Mouse (Mus musculus): Measurements from ENCODE around the gene Rapgef4. TPM values are rescaled to one million over a fixed set of nuclear protein-coding genes. Genes with fewer than 3 reads are reported as not detected.
A peak's percentile ranks its signal among the peaks of the same experiment; 100 is the strongest.

Gene Rapgef4
- polyA plus RNA-seq (2015; fragmentation: Nextera tagmentation; extraction: Ambion mirVana): 3.6 and 4.2 TPM in 2 replicates

GRCm38 (mm10) chr2:71980771-71981342 is at the start of gene Rapgef4:
Gene Rapgef4, plus strand, starts transcription at chr2:71981240.
- Histone ChIP-seq H3K27me3 (replicated peaks) (peaks cover 22% of the 10 kb centered on the region), H3K4me1 (peaks cover 10% of the 10 kb centered on the region; the same call in 1 of the 2 replicates), H3K4me3 (peak within 1 kb of the TSS; percentile 73), H3K9ac (peak within 1 kb of the TSS; percentile 83), H3K27ac (replicated peaks) (no peak within 1 kb of the TSS), H3K9me3 (no peaks in the 10 kb centered on the region; the same call in 1 of the 2 replicates), H3K4me2 (peak within 1 kb of the TSS; percentile 98), H3K36me3 (no peaks in the 10 kb centered on the region)
- no peak for ATAC-seq (ENCODE audit: extremely low read depth, insufficient number of reproducible peaks, low FRiP score, low TSS enrichment)
- WGBS: 1% methylated on average over 24 of the region's 52 CpGs

- H3K27ac ChIP-seq (replicated peaks): no peak overlapping the region
- H3K9me3 ChIP-seq: no peaks in the 10 kb centered on the region
- H3K27me3 ChIP-seq (replicated peaks): no peaks in the 10 kb centered on the region
- no peaks in the 10 kb centered on the region for H3K36me3 ChIP-seq
- no peak overlapping the region for H3K9ac ChIP-seq
- WGBS: 79% methylated on average over 8 of the region's 8 CpGs
- H3K4me1 ChIP-seq: peaks cover 19% of the 10 kb centered on the region
- no peak overlapping the region for H3K4me2 ChIP-seq
- no peak for ATAC-seq (ENCODE audit: extremely low read depth, insufficient number of reproducible peaks, low FRiP score, low TSS enrichment)
- H3K4me3 ChIP-seq: no peak overlapping the region
Observed at GRCm38 (mm10) chr2:71934046-71934445, 47.0 kb upstream of the Rapgef4 start.

GRCm38 (mm10) chr2:71936711-71937110 is 44.3 kb upstream of the Rapgef4 start:
- no peaks in the 10 kb centered on the region for H3K27me3 ChIP-seq (replicated peaks)
- no peaks in the 10 kb centered on the region for H3K36me3 ChIP-seq
- no peak overlapping the region for H3K27ac ChIP-seq (replicated peaks)
- ATAC-seq (ENCODE audit: extremely low read depth, insufficient number of reproducible peaks, low FRiP score, low TSS enrichment): no peak
- no peak overlapping the region for H3K4me3 ChIP-seq
- no peaks in the 10 kb centered on the region for H3K9me3 ChIP-seq
- 86% methylated on average over 1 of the region's 1 CpGs for WGBS
- H3K4me1 ChIP-seq: peaks cover 25% of the 10 kb centered on the region
- no peak overlapping the region for H3K4me2 ChIP-seq
- no peak overlapping the region for H3K9ac ChIP-seq

- no peaks in the 10 kb centered on the region for H3K36me3 ChIP-seq
- no peaks in the 10 kb centered on the region for H3K9me3 ChIP-seq
- no peak overlapping the region for H3K4me3 ChIP-seq
- no peak overlapping the region for H3K4me2 ChIP-seq
- H3K27me3 ChIP-seq (replicated peaks): no peaks in the 10 kb centered on the region
- no peak overlapping the region for H3K27ac ChIP-seq (replicated peaks)
- 83% methylated on average over 3 of the region's 3 CpGs for WGBS
- H3K4me1 ChIP-seq: peaks cover 21% of the 10 kb centered on the region
- H3K9ac ChIP-seq: no peak overlapping the region
- ATAC-seq (ENCODE audit: extremely low read depth, insufficient number of reproducible peaks, low FRiP score, low TSS enrichment): no peak
Observed at GRCm38 (mm10) chr2:71937649-71938308, 43.3 kb upstream of the Rapgef4 start.

- Histone ChIP-seq H3K36me3 (no peaks in the 10 kb centered on the region), H3K9ac (no peak overlapping the region), H3K9me3 (no peaks in the 10 kb centered on the region), H3K4me1 (peaks cover 19% of the 10 kb centered on the region), H3K4me3 (no peak overlapping the region), H3K4me2 (peak overlapping the region; percentile 29), H3K27ac (replicated peaks) (peak overlapping the region; percentile 81), H3K27me3 (replicated peaks) (no peaks in the 10 kb centered on the region)
- 27% methylated on average over 6 of the region's 6 CpGs for WGBS
- no peak for ATAC-seq (ENCODE audit: extremely low read depth, insufficient number of reproducible peaks, low FRiP score, low TSS enrichment)
Observed at GRCm38 (mm10) chr2:71938716-71939393, 42.2 kb upstream of the Rapgef4 start.

GRCm38 (mm10) chr2:71941005-71941720 is 39.9 kb upstream of the Rapgef4 start:
- Histone ChIP-seq H3K4me1 (peaks cover 19% of the 10 kb centered on the region), H3K4me3 (no peak overlapping the region), H3K9ac (no peak overlapping the region), H3K9me3 (no peaks in the 10 kb centered on the region), H3K4me2 (no peak overlapping the region), H3K27me3 (replicated peaks) (no peaks in the 10 kb centered on the region), H3K36me3 (no peaks in the 10 kb centered on the region), H3K27ac (replicated peaks) (no peak overlapping the region)
- 79% methylated on average over 3 of the region's 3 CpGs for WGBS
- ATAC-seq (ENCODE audit: extremely low read depth, insufficient number of reproducible peaks, low FRiP score, low TSS enrichment): no peak

GRCm38 (mm10) chr2:71941721-71942087 is 39.3 kb upstream of the Rapgef4 start:
- H3K36me3 ChIP-seq: no peaks in the 10 kb centered on the region
- WGBS: 85% methylated on average over 5 of the region's 5 CpGs
- H3K27me3 ChIP-seq (replicated peaks): no peaks in the 10 kb centered on the region
- H3K27ac ChIP-seq (replicated peaks): no peak overlapping the region
- peaks cover 19% of the 10 kb centered on the region for H3K4me1 ChIP-seq
- ATAC-seq (ENCODE audit: extremely low read depth, insufficient number of reproducible peaks, low FRiP score, low TSS enrichment): no peak
- H3K9ac ChIP-seq: no peak overlapping the region
- H3K4me3 ChIP-seq: no peak overlapping the region
- no peak overlapping the region for H3K4me2 ChIP-seq
- no peaks in the 10 kb centered on the region for H3K9me3 ChIP-seq

- WGBS: 75% methylated on average over 4 of the region's 4 CpGs
- Histone ChIP-seq H3K9me3 (peaks cover 4% of the 10 kb centered on the region), H3K4me2 (no peak overlapping the region), H3K4me1 (no peaks in the 10 kb centered on the region), H3K27ac (replicated peaks) (no peak overlapping the region), H3K27me3 (replicated peaks) (no peaks in the 10 kb centered on the region; the same call in 1 of the 2 replicates), H3K9ac (no peak overlapping the region), H3K36me3 (no peaks in the 10 kb centered on the region), H3K4me3 (no peak overlapping the region)
- ATAC-seq (ENCODE audit: extremely low read depth, insufficient number of reproducible peaks, low FRiP score, low TSS enrichment): no peak
Observed at GRCm38 (mm10) chr2:71951212-71951611, 29.8 kb upstream of the Rapgef4 start.

- no peak for ATAC-seq (ENCODE audit: extremely low read depth, insufficient number of reproducible peaks, low FRiP score, low TSS enrichment)
- no peaks in the 10 kb centered on the region for H3K9me3 ChIP-seq
- H3K4me1 ChIP-seq: no peaks in the 10 kb centered on the region
- no peak overlapping the region for H3K27ac ChIP-seq (replicated peaks)
- H3K27me3 ChIP-seq (replicated peaks): no peaks in the 10 kb centered on the region; the same call in 1 of the 2 replicates
- 16% methylated on average over 8 of the region's 8 CpGs for WGBS
- no peak overlapping the region for H3K9ac ChIP-seq
- no peaks in the 10 kb centered on the region for H3K36me3 ChIP-seq
- H3K4me2 ChIP-seq: no peak overlapping the region
- H3K4me3 ChIP-seq: no peak overlapping the region
Observed at GRCm38 (mm10) chr2:71955637-71956036, 25.4 kb upstream of the Rapgef4 start.

- Histone ChIP-seq H3K9me3 (no peaks in the 10 kb centered on the region), H3K36me3 (no peaks in the 10 kb centered on the region), H3K9ac (no peak overlapping the region), H3K4me2 (no peak overlapping the region), H3K4me1 (no peaks in the 10 kb centered on the region), H3K27me3 (replicated peaks) (no peaks in the 10 kb centered on the region; the same call in 1 of the 2 replicates), H3K4me3 (no peak overlapping the region), H3K27ac (replicated peaks) (no peak overlapping the region)
- ATAC-seq (ENCODE audit: extremely low read depth, insufficient number of reproducible peaks, low FRiP score, low TSS enrichment): no peak
- WGBS: 62% methylated on average over 5 of the region's 5 CpGs
Observed at GRCm38 (mm10) chr2:71956463-71956862, 24.6 kb upstream of the Rapgef4 start.

- WGBS: 60% methylated on average over 1 of the region's 1 CpGs
- Histone ChIP-seq H3K27me3 (replicated peaks) (no peaks in the 10 kb centered on the region; the same call in 1 of the 2 replicates), H3K4me3 (no peak overlapping the region), H3K9ac (no peak overlapping the region), H3K4me2 (no peak overlapping the region), H3K36me3 (no peaks in the 10 kb centered on the region), H3K9me3 (no peaks in the 10 kb centered on the region), H3K4me1 (no peaks in the 10 kb centered on the region), H3K27ac (replicated peaks) (no peak overlapping the region)
- ATAC-seq (ENCODE audit: extremely low read depth, insufficient number of reproducible peaks, low FRiP score, low TSS enrichment): no peak
Observed at GRCm38 (mm10) chr2:71957951-71958350, 23.1 kb upstream of the Rapgef4 start.
